Mouse (Mus musculus): ENCODE data around the gene Kctd5. TPM values are rescaled to one million over a fixed set of nuclear protein-coding genes. Genes with fewer than 3 reads are reported as not detected.

Gene Kctd5
- polyA plus RNA-seq, 1 experiment from 2014 or later = 10.4 TPM

DNA sequence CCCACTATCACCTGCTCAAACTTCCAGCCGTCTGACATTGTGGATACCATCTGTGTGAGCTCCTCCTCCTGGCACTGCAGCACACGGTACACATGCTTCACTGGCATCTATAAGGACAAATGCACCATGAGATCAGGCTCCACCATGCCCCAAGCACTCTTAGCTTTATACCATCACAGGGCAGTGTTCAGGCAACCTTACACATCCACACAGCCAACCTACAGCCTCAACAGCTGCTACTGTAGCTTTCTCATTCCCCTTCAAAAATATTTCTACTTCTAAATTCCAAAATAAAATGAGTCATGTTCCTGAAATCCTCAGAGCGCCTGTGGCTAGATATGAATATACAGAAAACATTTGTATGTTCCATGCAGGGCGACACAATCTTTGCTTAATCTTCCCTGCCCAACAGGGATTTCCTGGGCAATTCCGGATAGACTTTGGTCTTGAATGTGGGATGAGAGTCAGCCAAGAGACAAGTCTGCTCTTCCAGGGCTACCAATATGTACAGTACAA, 15.5 kb downstream of the Kctd5 start:
- Histone ChIP-seq H3K79me2 (ENCODE audit: inconsistent target) (peaks cover 17% of the 10 kb centered on the region; the same call in 1 of the 2 replicates), H3K4me3 (ENCODE audit: inconsistent target) (no peak overlapping the region), H3K27ac (no peak overlapping the region), H3K36me3 (ENCODE audit: inconsistent target) (peaks cover 78% of the 10 kb centered on the region)
- 98% methylated on average over 5 of the region's 5 CpGs for WGBS (ENCODE audit: missing documents)

DNA sequence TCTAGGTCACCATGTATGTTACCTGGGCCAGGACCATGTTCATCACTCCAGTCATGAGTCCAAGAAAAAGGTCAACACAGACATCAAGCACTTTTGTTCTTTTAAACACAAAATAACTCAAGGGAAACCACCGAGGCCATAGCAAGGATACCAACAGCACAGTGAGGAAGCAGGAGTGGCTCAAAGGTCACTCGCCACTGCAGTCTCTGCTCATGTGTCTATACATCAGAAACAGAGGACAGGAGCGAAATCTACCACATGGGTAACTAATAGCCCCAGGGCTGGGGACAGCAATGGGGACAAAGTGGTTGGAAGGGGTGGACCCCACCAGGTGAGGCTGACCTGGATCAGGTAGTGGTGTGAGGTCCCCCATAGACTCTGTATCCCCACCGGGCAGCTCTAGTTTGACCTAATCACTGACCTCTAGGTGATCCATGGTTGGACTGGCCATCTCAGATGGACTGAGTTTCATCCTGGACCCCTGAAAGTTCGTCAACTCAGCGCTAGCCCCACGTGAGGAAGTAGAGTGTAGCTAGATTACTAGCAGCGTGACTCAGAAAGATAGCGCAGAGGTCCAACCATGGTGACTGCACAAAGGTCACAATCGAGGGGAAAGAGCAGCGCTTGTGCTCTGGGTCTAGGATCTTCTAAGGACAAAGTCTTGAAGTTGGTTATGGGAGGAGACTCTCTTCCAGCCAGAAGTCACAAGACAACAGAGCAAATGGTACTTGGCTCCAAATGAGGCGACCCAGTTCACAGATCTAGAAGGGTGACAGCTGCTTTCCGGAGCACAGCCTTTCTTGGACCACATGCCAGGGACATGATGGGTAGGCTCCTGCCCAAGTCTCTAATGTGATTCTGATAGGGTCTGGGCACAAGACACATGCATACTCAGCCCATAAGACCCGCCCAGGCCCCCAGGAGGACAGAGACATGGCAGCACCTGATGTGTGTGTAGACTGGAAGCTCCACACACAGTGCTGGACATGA, 16.4 kb downstream of the Kctd5 start:
- 92% methylated on average over 14 of the region's 14 CpGs for WGBS (ENCODE audit: missing documents)
- Histone ChIP-seq H3K79me2 (ENCODE audit: inconsistent target) (peaks cover 9% of the 10 kb centered on the region; the same call in 1 of the 2 replicates), H3K36me3 (ENCODE audit: inconsistent target) (peaks cover 81% of the 10 kb centered on the region), H3K4me3 (ENCODE audit: inconsistent target) (no peak overlapping the region), H3K27ac (no peak overlapping the region)

DNA sequence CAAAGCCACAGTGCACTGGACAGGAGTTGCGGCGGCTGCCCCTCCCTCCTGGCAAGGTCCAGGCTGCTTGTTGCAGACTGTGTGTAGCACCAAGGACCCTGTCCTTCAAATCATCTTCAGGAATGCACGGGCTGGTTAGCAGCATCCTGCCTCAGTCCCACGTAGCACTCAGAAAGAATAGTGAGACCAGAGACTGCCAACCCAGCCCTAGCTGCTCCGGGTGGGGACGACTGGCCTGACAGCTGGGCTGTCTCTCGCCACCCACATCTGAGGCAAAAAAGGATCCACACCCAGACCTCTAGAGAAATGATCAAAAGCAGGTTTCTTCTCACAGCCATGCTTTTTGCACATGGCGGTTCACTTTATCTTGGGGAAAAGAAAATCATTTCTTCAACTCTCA, 24.3 kb downstream of the Kctd5 start:
- H3K4me3 ChIP-seq (ENCODE audit: inconsistent target) = no peak overlapping the region
- H3K36me3 ChIP-seq (ENCODE audit: inconsistent target) = peaks cover 50% of the 10 kb centered on the region
- H3K79me2 ChIP-seq (ENCODE audit: inconsistent target) = no peaks in the 10 kb centered on the region
- no peak overlapping the region for H3K27ac ChIP-seq
- 95% methylated on average over 8 of the region's 8 CpGs for WGBS (ENCODE audit: missing documents)

DNA sequence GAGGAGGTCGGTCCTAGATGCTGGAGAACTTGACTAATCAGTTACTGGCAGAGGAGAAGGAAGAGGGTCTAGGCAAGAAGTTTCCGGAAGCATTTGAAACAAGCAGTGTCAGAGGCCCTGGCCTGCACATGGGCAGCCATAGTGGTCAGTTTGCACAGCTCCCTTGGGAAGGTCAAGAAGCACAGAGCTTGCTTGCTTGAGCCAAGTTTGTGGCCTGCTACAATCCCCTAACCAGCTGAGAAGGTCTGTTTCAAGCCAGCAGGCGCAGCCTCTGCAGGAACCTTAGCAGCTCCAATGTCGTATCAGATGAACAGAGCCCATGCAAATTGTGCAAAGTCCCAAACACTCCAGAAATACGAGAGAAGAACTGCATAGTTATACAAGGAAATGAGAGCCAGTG, 25.2 kb downstream of the Kctd5 start:
- H3K4me3 ChIP-seq (ENCODE audit: inconsistent target) = no peak overlapping the region
- peaks cover 41% of the 10 kb centered on the region for H3K36me3 ChIP-seq (ENCODE audit: inconsistent target)
- no peak overlapping the region for H3K27ac ChIP-seq
- 90% methylated on average over 5 of the region's 5 CpGs for WGBS (ENCODE audit: missing documents)
- H3K79me2 ChIP-seq (ENCODE audit: inconsistent target) = no peaks in the 10 kb centered on the region

DNA sequence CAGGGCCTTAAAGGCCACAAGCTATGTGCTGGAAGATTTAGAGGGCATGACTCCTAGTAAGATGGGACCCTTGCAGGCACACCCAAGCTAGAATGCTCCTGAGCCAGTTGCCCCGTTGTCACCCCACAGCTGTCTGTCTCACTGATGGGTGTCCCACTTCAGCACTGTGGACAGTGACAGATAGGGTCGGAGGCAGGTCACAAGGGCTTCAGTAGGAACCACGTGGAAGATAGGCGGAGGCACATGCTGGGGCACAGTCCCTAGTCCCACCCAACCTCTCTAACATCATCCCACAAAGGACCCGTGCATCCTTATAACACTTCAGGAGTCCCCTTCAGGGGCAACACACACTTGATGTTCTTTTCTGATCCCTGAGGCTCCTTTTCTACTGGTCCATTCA, 27.3 kb downstream of the Kctd5 start:
- no peak overlapping the region for H3K4me3 ChIP-seq (ENCODE audit: inconsistent target)
- H3K79me2 ChIP-seq (ENCODE audit: inconsistent target) = no peaks in the 10 kb centered on the region
- WGBS (ENCODE audit: missing documents) = 43% methylated on average over 5 of the region's 5 CpGs
- H3K27ac ChIP-seq = no peak overlapping the region
- H3K36me3 ChIP-seq (ENCODE audit: inconsistent target) = peaks cover 32% of the 10 kb centered on the region

DNA sequence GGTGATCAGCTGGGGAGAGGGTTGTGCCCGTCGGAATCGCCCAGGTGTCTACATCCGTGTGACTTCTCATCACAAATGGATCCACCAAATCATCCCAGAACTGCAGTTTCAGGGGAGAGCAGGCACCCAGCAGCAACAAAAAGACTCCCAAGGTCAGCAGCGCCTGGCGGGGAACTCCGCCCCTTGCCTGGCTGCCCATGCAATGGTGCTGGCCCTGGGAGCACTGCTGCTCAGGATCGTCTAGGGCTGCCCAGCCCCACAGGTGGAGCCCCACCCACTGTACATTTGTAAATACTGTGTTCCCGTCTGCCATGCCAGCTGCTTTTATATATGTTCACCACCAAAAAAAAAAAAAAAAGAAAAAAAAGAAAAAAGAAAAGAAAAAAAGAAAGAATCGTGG, 27.7 kb downstream of the Kctd5 start:
- H3K27ac ChIP-seq = no peak overlapping the region
- H3K36me3 ChIP-seq (ENCODE audit: inconsistent target) = peaks cover 28% of the 10 kb centered on the region
- WGBS (ENCODE audit: missing documents) = 92% methylated on average over 9 of the region's 10 CpGs
- H3K4me3 ChIP-seq (ENCODE audit: inconsistent target) = no peak overlapping the region
- H3K79me2 ChIP-seq (ENCODE audit: inconsistent target) = no peaks in the 10 kb centered on the region

DNA sequence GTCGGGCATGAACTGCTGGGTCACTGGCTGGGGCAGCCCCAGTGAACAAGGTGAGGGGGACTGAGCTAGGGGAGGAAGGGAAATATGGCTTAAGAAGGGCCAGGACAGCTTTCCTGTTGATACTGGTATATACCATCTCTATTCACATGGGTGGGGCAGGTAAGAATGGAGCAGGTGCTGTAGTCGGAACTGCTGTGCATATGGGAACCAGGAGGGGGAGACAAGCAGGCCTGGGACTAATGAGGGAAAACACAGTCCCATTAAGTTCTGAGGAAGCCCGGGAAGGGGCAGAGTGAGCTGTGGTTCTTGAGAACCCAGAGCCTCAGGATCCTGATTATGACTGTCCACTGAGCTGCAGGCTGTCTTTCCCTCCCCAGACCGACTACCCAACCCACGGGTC, 28.8 kb downstream of the Kctd5 start:
- H3K36me3 ChIP-seq (ENCODE audit: inconsistent target) = peaks cover 22% of the 10 kb centered on the region
- 68% methylated on average over 5 of the region's 5 CpGs for WGBS (ENCODE audit: missing documents)
- H3K27ac ChIP-seq = no peak overlapping the region
- H3K4me3 ChIP-seq (ENCODE audit: inconsistent target) = no peak overlapping the region
- H3K79me2 ChIP-seq (ENCODE audit: inconsistent target) = no peaks in the 10 kb centered on the region

DNA sequence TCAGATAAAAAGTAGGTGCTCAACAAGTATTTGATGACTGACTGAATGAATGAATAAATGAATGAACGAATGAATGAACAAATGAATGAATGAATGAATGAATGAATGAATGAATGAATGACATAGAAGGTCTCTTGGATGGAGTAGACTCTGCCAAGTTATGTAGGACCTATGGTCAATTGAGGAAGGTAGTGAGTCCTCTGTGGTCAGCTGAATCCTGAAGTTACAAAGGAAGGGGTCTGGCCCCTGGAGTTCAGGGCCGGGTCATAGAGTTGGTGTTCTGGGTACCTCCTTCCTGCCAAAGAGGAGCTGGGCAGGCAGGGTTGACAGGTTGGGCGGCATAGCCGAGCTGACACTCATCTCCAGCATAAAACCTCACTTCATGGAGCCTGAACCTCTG, 35.4 kb downstream of the Kctd5 start, which contains the start of gene Prss27:
Gene Prss27, plus strand, starts transcription at position 301 of the 400 bp plus-strand sequence.
- Histone ChIP-seq H3K27ac (no peak within 1 kb of the TSS), H3K4me3 (ENCODE audit: inconsistent target) (no peak within 1 kb of the TSS), H3K79me2 (ENCODE audit: inconsistent target) (no peaks in the 10 kb centered on the region), H3K36me3 (ENCODE audit: inconsistent target) (no peaks in the 10 kb centered on the region)
- WGBS (ENCODE audit: missing documents) = 69% methylated on average over 4 of the region's 4 CpGs

DNA sequence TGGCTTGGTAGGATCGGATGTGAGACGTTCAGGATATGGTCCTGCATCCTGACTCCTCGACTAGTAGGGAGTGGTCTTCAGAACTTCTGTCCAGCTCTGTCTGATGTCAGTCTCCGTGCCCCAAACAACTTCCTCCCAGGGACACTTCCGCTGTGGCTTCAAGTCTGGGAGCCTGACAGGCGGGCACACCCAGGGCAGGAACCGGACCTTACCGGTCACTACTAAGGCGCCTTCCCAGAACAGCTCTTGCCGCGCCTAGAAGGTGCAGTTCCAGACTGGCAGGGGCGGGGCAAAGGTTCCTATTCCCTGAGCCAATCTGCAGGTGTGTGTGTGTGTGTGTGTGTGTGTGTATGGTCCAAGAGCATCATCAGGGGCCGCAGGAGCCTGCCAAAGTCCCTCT, 35.9 kb downstream of the Kctd5 start:
- H3K27ac ChIP-seq = no peak overlapping the region
- 39% methylated on average over 13 of the region's 13 CpGs for WGBS (ENCODE audit: missing documents)
- H3K79me2 ChIP-seq (ENCODE audit: inconsistent target) = no peaks in the 10 kb centered on the region
- no peaks in the 10 kb centered on the region for H3K36me3 ChIP-seq (ENCODE audit: inconsistent target)
- H3K4me3 ChIP-seq (ENCODE audit: inconsistent target) = no peak overlapping the region

DNA sequence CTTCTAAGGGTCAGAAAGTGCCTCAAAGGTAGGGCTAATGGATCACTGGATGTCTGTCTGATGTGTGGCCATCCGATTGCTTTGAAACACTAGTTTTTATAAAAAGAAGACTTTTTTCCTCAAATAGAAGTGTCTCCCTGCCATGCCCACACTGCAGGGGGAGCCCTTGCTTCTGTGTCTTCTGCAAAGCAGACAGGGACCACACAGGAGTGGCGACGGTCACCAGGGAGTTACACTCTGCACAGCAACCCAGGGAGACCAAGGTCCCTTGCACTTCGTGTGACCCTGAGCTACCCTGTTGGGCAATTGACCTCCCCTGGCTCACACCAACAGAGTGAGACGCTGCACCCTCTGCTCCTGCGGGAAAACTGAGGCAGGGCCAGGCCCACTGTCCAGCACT, 36.3 kb downstream of the Kctd5 start:
- 54% methylated on average over 6 of the region's 6 CpGs for WGBS (ENCODE audit: missing documents)
- H3K4me3 ChIP-seq (ENCODE audit: inconsistent target) = no peak overlapping the region
- no peaks in the 10 kb centered on the region for H3K36me3 ChIP-seq (ENCODE audit: inconsistent target)
- no peak overlapping the region for H3K27ac ChIP-seq
- H3K79me2 ChIP-seq (ENCODE audit: inconsistent target) = no peaks in the 10 kb centered on the region

DNA sequence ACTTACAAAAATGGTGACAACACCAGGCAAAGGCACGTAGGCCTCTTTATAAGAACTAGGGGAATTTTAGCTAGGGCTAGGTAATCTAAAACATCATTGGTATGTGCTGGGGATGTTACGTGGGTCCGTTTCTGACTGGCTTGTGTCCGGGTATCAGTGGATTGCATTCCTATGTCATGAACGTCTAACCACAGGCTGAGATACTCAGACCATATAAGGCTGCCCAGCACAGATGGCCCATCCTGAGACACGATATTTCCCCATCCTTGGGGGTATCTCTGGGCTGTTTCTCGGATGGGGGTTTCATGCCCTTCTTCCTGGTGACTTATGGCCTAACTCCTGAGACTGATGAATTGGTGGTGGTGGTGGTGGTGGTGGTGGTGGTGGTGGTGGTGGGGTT, 38.2 kb downstream of the Kctd5 start:
- WGBS (ENCODE audit: missing documents) = 88% methylated on average over 7 of the region's 7 CpGs

DNA sequence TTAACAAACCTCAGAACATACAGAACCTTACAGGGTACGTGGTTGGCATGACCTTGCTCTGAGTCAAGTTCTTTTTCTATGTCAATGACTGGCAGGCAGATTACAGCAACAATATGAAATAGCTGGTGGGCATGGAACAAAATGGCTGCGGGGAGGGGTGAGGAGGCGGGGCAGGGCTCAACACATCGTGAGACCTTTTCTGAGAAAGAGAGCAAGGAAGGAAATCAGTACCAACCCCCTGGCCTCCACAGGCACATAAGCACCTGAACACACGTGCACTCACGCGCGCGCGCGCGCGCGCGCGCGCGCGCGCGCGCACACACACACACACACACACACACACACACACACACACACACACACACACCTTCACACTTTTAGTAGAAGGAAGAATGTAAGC, 42.7 kb downstream of the Kctd5 start:
- 67% methylated on average over 4 of the region's 22 CpGs for WGBS (ENCODE audit: missing documents)

More for the DNA sequence above, 38.2 kb downstream of the Kctd5 start:
- Histone ChIP-seq H3K79me2 (ENCODE audit: inconsistent target) (no peaks in the 10 kb centered on the region), H3K36me3 (ENCODE audit: inconsistent target) (no peaks in the 10 kb centered on the region), H3K27ac (no peak overlapping the region), H3K4me3 (ENCODE audit: inconsistent target) (no peak overlapping the region)

DNA sequence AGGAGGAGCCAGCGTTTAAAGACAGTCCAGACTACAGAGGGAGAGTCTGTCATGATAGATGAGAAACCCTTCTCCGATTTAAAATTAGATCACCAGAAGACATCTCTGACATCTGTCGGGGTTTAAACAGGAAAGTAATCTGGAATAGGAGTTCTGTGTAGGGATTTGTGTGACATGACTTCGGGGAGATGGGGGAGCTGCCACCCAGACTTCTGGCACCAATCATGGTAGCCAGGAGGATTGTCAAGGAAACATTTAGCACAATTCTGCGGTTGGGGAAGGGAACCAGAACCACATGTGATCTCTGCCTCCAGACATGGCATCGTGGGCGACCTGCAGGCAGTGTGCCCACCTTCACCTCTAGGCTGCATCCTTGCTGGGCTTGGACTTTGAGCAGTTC, 43.8 kb downstream of the Kctd5 start:
- WGBS (ENCODE audit: missing documents) = 78% methylated on average over 7 of the region's 7 CpGs
- Histone ChIP-seq H3K27ac (no peak overlapping the region), H3K79me2 (ENCODE audit: inconsistent target) (no peaks in the 10 kb centered on the region)

More for the DNA sequence above, 42.7 kb downstream of the Kctd5 start:
- H3K4me3 ChIP-seq (ENCODE audit: inconsistent target) = no peak overlapping the region
- no peaks in the 10 kb centered on the region for H3K36me3 ChIP-seq (ENCODE audit: inconsistent target)
- H3K79me2 ChIP-seq (ENCODE audit: inconsistent target) = no peaks in the 10 kb centered on the region
- H3K27ac ChIP-seq = no peak overlapping the region

DNA sequence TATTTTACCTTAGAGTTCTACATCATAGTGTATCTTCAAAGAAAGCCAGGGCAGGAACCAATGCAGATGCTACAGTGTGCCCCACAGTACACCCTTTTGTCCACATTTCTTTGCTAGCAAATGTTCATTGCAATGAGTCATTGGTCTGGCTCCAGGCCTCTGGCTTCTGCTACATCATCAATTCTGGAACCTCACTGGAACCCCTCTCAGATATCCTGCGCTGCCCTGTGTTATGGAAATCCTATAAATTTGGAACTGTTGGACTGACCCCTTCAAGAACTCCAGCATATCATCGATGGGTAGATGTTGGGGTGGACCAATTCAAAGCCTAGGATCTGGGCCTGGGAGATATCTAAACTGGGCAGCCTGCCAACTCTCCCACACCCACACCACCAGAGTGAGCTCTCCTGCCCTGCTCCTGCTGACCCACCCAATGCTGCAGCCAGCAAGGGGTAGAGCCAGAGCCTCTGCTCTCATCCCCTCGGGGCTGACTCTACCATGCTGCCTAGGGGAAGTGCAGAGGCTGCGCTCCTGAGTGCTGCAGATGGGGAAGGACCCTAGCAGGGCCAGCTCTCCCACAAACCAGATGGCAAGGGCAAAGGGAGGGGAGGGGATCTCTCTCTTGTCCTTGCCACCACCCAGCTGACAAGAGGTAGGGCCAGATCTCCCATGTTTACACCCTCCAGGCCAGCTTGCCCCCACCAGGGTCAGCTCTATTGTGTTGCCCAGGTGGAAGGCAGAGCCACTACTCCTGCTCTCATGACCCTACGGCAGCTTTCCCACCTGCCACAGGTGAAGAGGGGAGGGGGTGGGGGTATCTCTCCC, 51.7 kb downstream of the Kctd5 start:
- WGBS (ENCODE audit: missing documents) = 59% methylated on average over 4 of the region's 5 CpGs
- H3K27ac ChIP-seq = no peak overlapping the region

More for the DNA sequence above, 43.8 kb downstream of the Kctd5 start:
- H3K4me3 ChIP-seq (ENCODE audit: inconsistent target) = no peak overlapping the region
- H3K36me3 ChIP-seq (ENCODE audit: inconsistent target) = no peaks in the 10 kb centered on the region

More for the DNA sequence above, 51.7 kb downstream of the Kctd5 start:
- no peaks in the 10 kb centered on the region for H3K79me2 ChIP-seq (ENCODE audit: inconsistent target)
- no peak overlapping the region for H3K4me3 ChIP-seq (ENCODE audit: inconsistent target)
- no peaks in the 10 kb centered on the region for H3K36me3 ChIP-seq (ENCODE audit: inconsistent target)

Data from macrophage (primary cell).